Mouse (Mus musculus) T-helper 17 cell (primary cell): ENCODE results near the gene Dnajc9.

Source experiments
- in situ Hi-C, 2 experiments: fragments of 300-600 bp; cut with MboI, MseI; formaldehyde crosslinking; loops; 1 replicate in 1 of 2; 2 replicates in 1 of 2; pipeline ENCODE4 v1.15.1; 2025; ENCODE audit warnings: high pct_unique_total_duplicates in 2 of 2

The Dnajc9 gene

DNA sequence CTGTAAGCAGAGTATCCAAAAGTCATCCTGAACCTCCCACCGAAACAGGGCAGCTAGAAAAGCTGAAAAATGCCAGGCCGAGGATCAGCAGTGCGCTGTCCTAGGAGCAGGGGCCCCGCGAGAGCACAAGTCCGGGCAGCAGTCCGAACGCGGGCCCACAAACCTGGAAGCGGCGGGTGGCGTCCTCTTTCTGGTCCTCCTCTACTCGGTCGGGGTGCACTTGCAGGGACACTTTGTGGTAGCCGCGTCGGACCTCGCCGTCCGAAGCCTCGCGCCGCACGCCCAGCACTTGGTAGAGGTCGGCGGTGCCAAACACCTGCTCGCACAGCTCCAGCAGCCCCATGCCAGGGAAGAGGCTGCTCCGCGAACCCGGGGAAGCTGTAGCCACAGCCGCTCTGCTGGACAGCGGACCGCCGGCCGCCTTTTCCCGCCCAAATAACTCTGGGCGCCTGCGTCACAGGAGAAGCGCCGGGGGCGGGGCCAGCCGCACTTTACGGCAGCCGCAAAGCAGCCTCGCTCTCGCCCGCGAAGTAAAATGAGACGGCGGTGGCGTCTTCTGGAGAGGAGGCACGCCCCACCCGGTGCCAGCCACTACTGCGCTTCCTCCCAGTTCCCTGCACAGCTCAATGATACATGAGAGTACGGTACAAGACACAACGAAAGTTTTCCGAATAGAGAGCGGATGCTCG, at the start of gene Dnajc9:
Gene Dnajc9 (minus strand): TSS at position 470 of the 689 bp plus-strand sequence.
- in situ Hi-C loops = loop anchor here in 1 of 2 experiments (25.0 kb wide), 1 partner anchor 1449 kb away; the partner anchor contains the start of genes Comtd1 and Vdac2

DNA sequence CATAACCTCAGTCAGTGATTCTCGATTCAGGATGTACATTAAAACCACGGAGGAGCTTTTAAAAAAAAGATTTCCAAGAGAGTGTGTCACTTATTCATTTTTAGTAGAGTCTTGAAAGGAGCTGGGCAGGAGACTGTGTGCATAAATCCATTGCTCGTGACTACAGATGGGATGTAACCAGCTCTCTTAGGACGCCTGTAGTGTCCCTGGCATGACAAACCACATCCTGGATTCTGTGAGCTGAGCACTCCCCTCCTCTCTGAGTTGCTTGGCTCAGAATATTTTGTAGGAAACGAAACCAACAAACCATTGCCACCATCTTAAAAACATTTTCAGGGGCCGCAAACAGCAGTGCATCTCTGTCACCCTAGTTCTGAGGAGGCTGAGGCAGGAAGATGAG, 48.3 kb upstream of the Dnajc9 start:
- in situ Hi-C loops = no loop called here

DNA sequence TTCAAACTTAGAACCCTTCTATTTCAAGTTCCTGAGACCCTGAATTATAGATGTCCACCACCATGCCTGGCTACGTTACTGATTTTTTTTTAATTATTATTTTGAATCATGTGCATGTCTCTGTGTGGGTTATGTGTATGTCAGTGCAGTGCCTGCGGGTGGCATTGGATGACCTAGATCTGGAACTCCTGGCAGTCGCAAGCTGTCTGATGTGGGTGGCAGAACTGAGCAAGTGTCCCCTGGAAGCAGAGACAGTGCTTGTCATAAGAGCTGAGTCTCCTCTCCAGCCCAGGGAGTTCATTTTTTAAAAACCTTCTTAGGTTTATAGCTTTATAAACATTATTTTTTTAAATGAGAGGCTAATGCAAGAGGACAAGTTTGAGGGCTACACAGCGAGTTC, 43.7 kb upstream of the Dnajc9 start:
- in situ Hi-C loops = no loop called here

DNA sequence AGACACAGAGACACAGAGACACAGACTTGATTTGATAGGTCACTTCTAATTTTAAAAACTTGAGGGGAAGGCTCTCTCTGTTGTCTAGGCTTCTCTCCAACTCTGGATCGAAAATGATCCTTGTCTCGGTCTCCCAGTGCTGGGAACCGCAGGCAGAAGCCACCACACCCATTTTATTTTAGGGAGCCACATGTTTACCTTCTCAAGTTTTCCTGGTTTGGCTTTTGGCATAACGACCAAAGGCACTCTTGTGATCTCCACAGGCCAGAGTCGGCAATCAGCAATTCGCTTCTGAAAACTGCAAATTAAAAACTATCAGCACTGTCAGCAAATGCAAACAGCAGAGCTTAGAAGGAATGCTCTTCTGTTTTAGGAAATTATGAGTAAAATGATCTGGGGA, 43.0 kb upstream of the Dnajc9 start:
- in situ Hi-C loops = no loop called here

DNA sequence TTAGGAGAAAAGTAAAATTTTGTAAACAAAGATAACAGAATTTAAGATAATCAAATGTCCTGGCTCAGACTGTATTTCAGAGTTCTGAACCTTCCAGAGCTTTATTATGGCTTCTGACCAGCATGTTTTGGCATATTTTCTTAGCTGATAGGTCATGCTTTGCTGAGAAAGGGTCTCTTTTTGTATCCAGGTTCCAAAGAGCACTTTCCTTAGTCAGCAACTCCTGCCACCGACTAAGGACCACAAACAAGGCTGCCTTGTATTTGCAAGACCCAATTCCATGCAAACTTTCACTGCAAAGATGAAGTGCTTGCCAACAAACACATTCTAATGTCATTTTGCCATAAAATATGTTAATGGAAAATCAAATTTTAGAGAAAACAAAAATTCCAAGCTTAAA, 41.1 kb upstream of the Dnajc9 start:
- in situ Hi-C loops = no loop called here

DNA sequence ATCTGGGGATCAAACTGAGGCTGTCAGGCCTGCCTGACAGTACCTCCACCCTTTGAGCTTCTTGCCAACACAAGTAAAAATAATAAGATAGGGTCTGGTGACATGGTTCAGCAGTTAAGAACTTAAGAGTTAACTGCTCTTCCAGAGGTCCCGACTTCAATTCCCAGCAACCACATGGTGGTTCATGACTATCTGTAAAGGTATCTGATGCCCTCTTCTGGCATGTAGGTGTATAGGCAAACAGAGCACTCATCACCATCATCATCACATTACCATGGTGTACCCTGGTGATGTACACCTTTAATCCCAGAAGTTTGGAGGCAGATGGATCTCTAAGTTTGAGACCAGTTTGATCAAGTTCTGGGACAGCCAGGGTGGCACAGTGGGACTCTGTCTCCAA, 39.9 kb upstream of the Dnajc9 start:
- in situ Hi-C loops = no loop called here

DNA sequence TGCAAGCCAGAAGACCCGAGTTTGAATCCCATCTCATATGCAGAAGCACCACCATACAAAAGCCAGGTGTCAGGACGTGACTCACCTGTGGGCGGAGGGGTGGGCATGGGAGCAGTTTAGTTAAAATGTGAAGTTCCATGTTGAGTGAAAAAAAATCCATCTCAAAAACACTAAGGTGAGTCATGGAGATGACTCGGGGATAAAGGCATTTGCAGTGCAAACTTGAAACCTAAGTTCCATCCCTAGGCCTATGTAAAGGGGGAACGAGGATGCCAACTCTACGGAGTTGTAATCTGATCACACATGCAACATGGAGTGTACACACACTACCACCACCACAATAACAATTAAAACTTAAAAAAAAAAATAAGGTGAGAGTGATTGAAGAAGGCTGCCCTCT, 34.3 kb upstream of the Dnajc9 start:
- in situ Hi-C loops = no loop called here

DNA sequence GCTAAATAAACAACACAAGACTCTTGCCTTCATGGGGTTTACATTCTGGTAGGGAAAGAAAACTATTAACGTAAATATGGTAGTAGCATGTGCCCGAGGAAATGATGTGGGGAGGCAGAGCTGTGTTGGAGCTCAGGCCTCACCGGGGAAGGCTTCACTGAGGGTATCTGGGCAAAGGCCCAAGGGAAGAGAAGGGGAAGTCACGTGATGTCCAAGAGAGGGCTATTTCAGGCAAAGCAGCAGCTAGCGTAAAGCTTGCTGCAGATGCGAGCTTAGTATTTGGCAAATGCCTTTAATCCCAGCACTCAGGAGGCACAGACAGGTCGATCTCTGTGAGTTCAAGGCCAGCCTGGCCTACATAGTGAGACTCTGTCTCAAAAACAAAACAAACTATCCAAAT, 33.5 kb upstream of the Dnajc9 start:
- in situ Hi-C loops = no loop called here

DNA sequence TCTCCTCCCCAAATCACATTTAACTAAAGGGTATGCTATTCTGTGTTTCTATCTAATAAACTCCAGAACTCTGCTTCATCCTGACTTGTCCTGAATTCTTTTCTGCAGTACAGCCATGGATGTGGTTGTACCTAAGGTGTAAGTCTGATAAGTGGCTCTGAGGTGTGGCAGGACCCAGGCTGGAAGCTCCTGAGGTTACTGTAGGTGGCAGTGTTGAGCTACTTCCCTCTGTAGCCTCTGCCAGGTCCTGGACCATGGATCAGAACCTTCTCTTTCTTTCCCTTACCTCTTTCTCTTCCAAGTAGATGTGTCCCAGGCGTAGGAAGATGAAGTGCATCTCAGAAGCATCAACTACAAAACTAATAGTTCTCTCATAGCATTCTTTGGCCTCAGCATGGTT, 11.4 kb upstream of the Dnajc9 start:
- in situ Hi-C loops = loop anchor here in 1 of 2 experiments (5.0 kb wide), 1 partner anchor 252 kb away; no protein-coding TSS in a partner anchor

DNA sequence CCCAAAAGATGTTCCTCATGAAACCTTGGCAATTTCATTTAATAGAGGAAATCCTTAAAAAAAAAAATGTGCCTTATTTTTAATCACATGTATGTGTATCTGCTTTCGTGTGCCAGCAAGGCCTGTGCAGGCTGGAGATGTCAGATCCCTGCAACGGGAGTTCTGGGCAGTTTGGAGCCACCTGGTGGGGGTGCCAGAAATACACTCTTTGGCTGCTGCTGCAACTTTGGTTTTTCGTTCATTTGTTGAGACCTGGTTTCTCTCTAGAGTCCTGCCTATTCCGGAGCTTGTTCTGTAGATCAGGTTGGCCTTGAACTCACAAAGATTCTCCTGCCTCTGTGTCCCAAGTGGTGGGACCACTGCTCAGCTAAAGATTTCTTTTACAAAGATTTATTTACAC, 10.2 kb upstream of the Dnajc9 start:
- in situ Hi-C loops = loop anchor here (5.0 to 25.0 kb wide), 2 partner anchors 47 to 1438 kb away; partner anchors contain the start of genes Comtd1 (in 1 of the 2) and Vdac2 (in 1 of the 2)

DNA sequence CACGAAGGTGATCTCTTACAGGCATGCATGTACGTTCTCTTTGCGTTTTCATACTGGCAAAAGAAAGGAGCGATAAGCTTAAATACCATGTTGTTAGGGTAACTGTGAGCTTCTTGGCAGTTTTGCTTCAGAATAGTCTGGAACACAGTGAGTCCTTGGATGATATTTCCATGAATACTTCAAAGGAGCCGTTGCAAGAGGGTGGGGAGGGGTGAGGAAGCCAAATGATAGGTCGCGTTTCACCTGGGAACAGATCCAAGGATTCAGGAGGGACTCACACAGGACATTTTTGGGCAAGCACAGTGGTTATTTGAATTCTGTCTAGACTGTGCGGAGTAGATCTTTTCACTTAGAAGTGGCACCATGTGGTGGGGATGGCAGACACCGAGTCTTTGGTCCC, 8.5 kb upstream of the Dnajc9 start:
- in situ Hi-C loops = loop anchor here (5.0 to 25.0 kb wide), 2 partner anchors 45 to 1440 kb away; partner anchors contain the start of genes Comtd1 (in 1 of the 2) and Vdac2 (in 1 of the 2)

DNA sequence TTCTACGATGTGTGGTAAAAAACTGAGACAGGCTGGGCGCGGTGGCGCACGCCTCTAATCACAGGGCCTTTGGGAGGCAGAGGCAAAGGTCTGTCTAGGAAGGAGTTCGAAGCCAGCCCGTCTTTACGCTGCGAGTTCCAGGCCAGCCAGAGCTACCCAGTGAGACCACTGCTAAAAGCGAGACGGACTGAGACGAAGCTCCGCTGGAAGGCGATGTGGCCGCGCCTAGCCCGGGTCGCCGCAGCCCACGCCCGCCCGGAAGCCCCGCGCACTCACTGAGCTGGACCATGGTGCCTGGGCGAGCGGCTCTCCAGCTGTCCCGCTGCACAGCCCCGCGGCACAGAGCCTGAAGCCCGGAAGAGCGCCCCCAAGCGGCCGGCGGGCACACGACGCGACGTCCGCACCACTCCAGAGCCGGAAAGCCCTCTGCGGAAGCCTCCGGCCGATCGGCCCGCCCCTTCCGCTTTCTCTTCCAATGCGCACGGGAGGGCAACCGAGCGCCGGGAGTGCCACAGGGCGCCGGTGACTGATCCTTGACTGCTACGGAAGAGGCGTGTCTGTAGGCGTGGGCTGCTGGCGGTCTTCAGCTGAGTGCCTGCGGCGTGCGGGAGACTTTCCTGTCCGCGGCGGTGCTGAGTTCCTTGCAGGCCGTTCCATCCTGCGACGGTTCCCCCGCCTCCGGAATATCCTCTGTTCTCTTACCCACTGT, 4.6 kb upstream of the Dnajc9 start, which contains the start of gene Mrps16:
Gene Mrps16 (minus strand): TSS at position 430 of the 709 bp plus-strand sequence.
- in situ Hi-C loops = loop anchor here in 1 of 2 experiments (25.0 kb wide), 1 partner anchor 1444 kb away; the partner anchor contains the start of genes Comtd1 and Vdac2

DNA sequence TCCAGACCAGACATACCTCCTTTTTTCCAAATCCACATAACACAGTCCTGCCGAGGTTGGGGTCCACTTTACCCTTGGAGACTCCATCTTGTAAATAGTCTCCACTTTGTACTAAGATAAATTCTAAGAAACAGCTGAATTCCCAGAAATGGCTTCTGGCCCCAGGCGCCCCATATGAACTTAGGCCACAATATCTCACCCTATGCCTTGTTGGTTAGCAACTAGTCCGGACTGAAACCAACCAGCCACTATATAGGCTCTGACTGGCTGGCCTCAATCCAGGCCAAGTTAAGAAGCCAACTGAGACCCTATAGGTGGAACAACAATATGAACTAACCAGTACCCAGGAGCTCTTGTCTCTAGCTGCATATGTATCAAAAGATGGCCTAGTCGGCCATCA, 3.6 kb upstream of the Dnajc9 start:
- in situ Hi-C loops = loop anchor here in 1 of 2 experiments (25.0 kb wide), 1 partner anchor 1445 kb away; the partner anchor contains the start of genes Comtd1 and Vdac2

DNA sequence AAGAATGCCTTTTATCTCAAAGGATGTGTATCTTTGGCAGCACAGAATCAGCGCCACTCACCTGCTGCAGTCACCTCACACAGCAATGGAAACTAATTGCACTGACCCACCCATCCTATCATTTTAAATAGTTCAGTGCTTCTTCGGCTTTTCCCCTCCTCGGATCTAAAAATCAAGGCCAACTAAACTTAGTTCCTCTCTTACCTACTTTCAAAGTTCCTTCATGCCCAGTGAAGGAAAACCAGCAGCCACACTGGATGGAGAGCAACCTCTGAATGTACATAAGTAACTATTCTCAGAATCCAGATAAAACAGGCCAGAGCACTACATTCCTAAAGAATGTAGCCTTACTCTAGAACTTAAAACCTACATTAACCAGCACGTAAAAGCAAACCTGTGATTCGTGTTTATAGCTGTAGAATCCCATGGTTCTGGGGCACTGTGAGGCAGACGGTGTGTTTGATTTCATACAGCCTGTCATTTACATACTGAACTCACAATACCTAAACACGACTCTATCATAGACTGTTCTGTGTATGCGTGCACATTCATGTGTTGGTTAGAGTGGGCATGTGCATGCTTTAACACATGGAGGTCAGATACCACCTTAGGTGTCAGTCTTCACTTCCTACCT, 853 bp upstream of the Dnajc9 start:
- in situ Hi-C loops = loop anchor here in 1 of 2 experiments (25.0 kb wide), 1 partner anchor 1448 kb away; the partner anchor contains the start of genes Comtd1 and Vdac2

DNA sequence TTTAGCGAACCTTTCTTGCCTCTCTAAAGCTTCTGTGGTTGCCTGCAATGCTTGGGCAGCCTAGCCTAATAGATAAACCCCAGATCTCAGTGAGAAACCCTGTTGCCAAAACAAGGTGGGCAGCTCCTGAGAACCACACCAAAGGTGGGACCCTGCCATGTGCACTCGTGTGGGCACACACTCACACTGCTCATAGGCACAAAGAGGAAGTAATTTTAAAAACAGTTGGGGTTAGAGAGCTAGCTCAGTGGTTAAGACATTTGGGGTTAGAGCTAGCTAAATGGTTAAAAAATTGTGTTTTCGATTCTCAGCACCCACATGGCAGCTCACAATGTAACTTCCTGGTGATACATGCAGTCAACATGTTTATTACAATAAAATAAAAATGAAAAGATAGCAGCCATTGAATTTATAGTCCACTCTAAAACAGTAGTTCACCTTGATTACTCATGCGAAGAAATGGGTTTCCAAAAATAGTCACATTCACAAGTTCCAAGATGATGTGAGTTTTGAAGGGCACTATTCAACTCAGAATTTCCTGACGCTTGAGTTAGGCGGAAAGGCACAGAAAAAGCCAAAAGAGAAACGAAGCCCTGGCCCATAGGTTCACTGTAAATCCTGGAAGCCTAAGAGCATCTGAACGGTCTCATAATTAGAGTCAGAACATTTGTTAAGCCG, 8.8 kb downstream of the Dnajc9 start:
- in situ Hi-C loops = loop anchor here in 1 of 2 experiments (25.0 kb wide), 1 partner anchor 1457 kb away; the partner anchor contains the start of genes Comtd1 and Vdac2

DNA sequence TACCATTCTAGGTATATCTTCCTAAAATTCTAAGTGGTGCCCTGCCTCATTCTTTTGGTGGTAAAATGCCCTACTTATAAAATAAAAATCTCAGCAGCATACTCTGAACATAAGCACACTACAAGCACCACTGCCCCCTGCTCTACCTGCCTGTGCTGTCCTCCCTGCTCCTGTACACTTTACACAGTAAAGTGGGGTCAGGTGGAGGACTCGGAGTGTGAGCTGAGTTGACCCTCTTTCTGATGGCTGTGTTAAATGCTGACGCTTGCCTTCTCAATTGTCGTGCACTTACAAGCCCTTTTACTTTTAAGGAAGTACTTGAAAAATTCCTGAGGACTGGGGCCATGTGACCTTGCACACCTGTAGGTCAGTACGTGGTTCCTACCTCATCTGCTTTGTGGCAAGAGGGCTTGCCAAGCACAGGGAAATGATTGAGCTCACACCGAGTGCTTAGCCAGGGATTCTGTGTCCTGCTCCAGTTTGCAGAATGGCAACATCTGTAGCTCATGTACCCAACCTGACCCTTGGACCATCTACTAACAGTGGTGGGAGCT, 9.5 kb downstream of the Dnajc9 start:
- in situ Hi-C loops = loop anchor here in 1 of 2 experiments (25.0 kb wide), 1 partner anchor 1458 kb away; the partner anchor contains the start of genes Comtd1 and Vdac2

DNA sequence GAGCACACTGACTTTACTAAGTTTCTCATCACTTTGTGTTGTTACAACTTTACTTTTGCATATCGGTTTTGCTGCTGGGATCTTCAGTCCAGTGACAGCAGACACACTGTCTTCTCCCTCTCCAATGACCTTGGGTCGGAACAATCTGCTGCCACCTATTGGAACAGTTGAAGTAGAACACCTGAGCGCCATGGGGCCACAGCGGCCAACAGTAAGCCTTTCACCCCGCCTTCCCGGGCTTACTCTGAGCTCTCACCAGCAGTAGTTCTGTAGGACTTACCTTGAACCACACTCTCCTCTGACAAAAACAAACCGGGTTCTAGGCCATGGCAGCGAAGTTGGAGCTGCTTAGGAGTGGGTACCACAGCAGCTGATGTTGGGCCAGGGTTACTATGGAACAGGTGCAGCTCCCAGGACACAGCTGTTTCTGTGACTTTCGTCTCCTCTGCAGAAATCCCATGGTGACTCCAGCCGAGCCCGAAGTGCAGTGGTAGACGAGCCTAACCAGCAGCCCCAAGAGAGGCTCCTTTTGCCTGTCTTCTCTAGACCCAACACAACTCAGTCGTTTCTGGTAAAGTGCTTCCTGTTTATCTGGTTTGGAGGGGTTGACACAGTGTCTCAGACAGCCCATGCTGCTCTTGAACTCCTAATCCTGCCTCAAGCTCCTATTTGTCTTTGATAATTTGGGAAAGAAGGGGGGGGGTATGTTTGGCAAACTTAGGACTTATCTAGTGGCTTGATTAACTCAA, 10.2 kb downstream of the Dnajc9 start:
- in situ Hi-C loops = loop anchor here in 1 of 2 experiments (25.0 kb wide), 1 partner anchor 1459 kb away; the partner anchor contains the start of genes Comtd1 and Vdac2

DNA sequence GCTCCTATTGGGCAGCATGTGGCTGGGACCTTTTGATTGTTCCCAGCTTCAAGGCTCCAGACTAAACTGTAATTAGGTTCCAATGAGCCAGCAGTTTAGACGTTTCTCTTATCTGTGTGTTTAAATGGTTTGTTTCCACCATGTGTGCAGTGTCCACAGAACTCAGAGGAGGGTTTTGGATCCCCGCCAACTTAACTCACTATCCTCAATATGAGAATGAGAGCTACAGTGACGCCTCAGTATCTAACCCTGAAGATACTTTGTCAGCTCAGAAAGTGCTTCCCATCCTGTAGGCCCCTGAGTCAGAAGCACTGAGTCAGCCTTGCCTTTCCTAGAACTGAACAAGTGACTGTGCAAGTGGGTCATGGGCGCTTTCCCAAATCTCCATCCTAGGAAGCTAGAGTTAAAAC, 11.6 kb downstream of the Dnajc9 start:
- in situ Hi-C loops = loop anchor here in 1 of 2 experiments (25.0 kb wide), 1 partner anchor 1460 kb away; the partner anchor contains the start of genes Comtd1 and Vdac2

DNA sequence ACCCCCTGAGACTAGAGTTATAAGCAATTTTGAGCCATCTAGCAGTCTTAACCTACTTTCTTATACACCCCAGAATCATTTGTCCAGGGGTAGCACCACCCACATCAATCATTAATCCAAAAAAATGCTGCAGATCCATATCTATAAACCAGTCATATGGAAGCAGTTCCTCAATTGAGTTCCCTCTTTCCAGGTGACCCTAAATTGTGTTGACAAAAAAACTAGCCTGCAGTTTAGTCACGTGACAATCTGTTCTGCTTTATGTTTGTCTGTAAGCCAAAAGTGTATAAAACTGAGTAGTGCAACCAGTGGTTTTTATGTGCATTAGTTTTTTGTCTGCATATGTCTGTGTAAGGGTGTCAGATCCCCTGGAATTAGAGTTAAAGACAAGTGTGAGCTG, 16.9 kb downstream of the Dnajc9 start:
- in situ Hi-C loops = no loop called here

DNA sequence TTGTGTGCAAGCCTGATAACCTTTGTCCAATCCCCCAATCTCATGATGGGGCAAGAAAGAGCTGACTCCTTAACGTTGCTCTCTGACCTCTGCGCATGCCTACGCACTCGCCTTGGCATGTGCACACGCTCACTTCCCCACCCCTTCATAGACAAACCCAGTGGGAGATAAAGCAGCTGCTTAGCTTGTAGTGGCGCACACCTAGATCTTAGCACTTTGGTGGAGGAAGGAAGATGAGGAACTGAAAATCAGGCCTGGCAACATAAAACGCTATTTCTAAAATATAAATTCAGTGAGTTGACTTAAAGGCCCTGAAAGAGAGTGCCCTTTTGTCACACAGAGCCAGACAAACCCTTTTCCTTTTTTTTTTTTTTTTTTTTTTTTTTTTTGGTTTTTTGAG, 17.9 kb downstream of the Dnajc9 start:
- in situ Hi-C loops = no loop called here
